Mouse (Mus musculus): ENCODE data around the gene Psmd7.

- TF ChIP-seq CTCF (IDR thresholded peaks at IDR 0.05; ENCODE audit: borderline replicate concordance, control insufficient read depth, extremely low read depth, insufficient read depth, low read length, poor library complexity) (no peak), POLR2A (IDR thresholded peaks at IDR 0.05; ENCODE audit: control insufficient read depth, extremely low read depth, insufficient read depth, low read length, poor library complexity) (no peak)
These were observed 33.8 kb upstream of the Psmd7 start for GRCm38 (mm10) chr8:107621930-107622623.
